Mouse (Mus musculus) heart, postnatal 0 days (tissue): ENCODE data around the gene Chmp2a. TPM values are rescaled to one million over a fixed set of nuclear protein-coding genes. Genes with fewer than 3 reads are reported as not detected.

Experiments used
- ATAC-seq: fragments of 200-750 bp; cut with Nextera tagmentation; 2 replicates; pipeline ENCODE4 v1.8.0; 2017; ENCODE audit warnings: low read depth, moderate number of reproducible peaks, moderate library complexity; ENCODE audit not compliant: insufficient read depth
- DNase-seq: peaks from one replicate; pipeline ENCODE4 v3.0.0-alpha.2; 2016; ENCODE audit warnings: low spot score
- H3K27ac ChIP-seq: fragments of 300-500 bp; sonication (generic); 2 replicates; pipeline ENCODE4 v1.5.1; 2014; ENCODE audit warnings: low read depth, mild to moderate bottlenecking
- H3K27me3 ChIP-seq: fragments of 300-500 bp; sonication (generic); 2 replicates; pipeline ENCODE4 v1.6.1; 2014; ENCODE audit warnings: low read length, mixed read lengths; ENCODE audit not compliant: control insufficient read depth, insufficient read depth
- H3K36me3 ChIP-seq: fragments of 300-500 bp; sonication (generic); replicated peaks from 2 replicates; pipeline ENCODE4 v1.6.1; 2014; ENCODE audit warnings: low read length, mixed read lengths; ENCODE audit not compliant: control insufficient read depth, insufficient read depth
- H3K4me1 ChIP-seq: fragments of 300-500 bp; sonication (generic); 2 replicates; pipeline ENCODE4 v1.6.1; 2014; ENCODE audit warnings: antibody characterized with exemption; ENCODE audit not compliant: control insufficient read depth, insufficient read depth
- H3K4me2 ChIP-seq: fragments of 300-500 bp; sonication (generic); 2 replicates; pipeline ENCODE4 v1.6.1; 2014; ENCODE audit warnings: low read depth, mild to moderate bottlenecking, low read length, moderate library complexity
- H3K4me3 ChIP-seq: fragments of 300-500 bp; sonication (generic); 2 replicates; pipeline ENCODE4 v1.5.1; 2014; ENCODE audit warnings: low read depth, low read length
- H3K9ac ChIP-seq: fragments of 300-500 bp; sonication (generic); replicated peaks from 2 replicates; pipeline ENCODE4 v1.6.1; 2014; ENCODE audit warnings: low read depth, low read length, mixed read lengths
- H3K9me3 ChIP-seq: fragments of 300-500 bp; sonication (generic); replicated peaks from 2 replicates; pipeline ENCODE4 v1.6.1; 2016; ENCODE audit warnings: low read length; ENCODE audit not compliant: control insufficient read depth
- CTCF ChIP-seq: IDR thresholded peaks from 2 replicates; pipeline ENCODE4 v1.5.1; 2016; ENCODE audit warnings: antibody characterized with exemption, control low read depth, low read depth
- EP300 ChIP-seq: IDR thresholded peaks from 2 replicates; pipeline ENCODE4 v1.6.1; 2016; ENCODE audit warnings: antibody characterized with exemption, low read depth
- WGBS: fragments of 180-500 bp; shearing (Covaris S2); extraction: QIAGEN DNeasy Blood & Tissue Kit; methylation state at CpG from one replicate; pipeline ENCODE4 v1.1.7; 2014; 5-methylcytosine and 5-hydroxymethylcytosine counted together
- polyA plus RNA-seq: library from polyadenylated mRNA; unstranded; fragments of >200 nt; fragmentation: Nextera tagmentation; extraction: Ambion mirVana; gene quantifications from 2 replicates; pipeline ENCODE4 v1.2.1, GENCODE M21; 2015
- total RNA-seq: library from RNA; depleted of rRNA; stranded (reverse); fragments of >200 nt; gene quantifications from 2 replicates; pipeline ENCODE4 v1.2.3, GENCODE M21; 2014; ENCODE audit warnings: low replicate concordance

Gene Chmp2a
- total and polyA plus RNA-seq, 2 experiments from 2014 or later: 48.2 to 181 TPM

DNA sequence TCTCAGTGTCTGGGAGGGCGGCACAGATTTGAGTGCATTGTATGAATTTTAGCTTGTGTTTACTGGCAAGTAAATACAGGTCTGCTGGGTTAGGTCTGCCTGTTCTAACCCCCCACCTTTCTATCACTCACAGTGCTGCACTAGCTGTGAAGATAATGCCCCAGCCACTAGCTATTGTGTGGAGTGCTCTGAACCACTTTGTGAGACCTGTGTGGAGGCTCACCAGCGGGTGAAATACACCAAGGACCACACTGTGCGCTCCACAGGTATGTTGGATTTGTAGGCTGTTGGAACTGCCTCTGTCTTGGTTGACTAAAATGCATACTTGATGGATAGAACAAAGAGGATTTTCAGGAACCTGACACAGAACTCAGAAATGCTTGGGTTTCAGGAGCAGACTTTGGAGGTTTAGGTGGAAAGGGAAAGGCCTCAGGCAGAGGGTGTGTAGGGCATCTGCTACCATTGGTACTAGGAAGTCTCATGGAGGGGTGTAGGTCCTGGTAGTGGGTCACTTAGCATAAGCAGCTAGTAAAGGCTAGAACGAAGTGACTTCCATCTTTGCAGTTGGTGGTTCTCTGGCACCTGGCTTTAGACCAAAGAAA, 9.0 kb downstream of the Chmp2a start:
- no peak for TF ChIP-seq EP300
- no peak for TF ChIP-seq CTCF
- peaks cover 15% of the 10 kb centered on the region for H3K4me1 ChIP-seq
- H3K9me3 ChIP-seq: no peaks in the 10 kb centered on the region
- peak overlapping the region; percentile 80 for H3K9ac ChIP-seq
- peak overlapping the region; percentile 98; the same call in 1 of the 2 replicates for H3K27ac ChIP-seq
- peaks cover 53% of the 10 kb centered on the region for H3K36me3 ChIP-seq
- H3K4me2 ChIP-seq: peak overlapping the region; percentile 93
- 31% methylated on average over 4 of the region's 4 CpGs for WGBS
- DNase-seq (no peak), ATAC-seq (no peak)
- H3K4me3 ChIP-seq: peak overlapping the region; percentile 83
- H3K27me3 ChIP-seq: no peaks in the 10 kb centered on the region

DNA sequence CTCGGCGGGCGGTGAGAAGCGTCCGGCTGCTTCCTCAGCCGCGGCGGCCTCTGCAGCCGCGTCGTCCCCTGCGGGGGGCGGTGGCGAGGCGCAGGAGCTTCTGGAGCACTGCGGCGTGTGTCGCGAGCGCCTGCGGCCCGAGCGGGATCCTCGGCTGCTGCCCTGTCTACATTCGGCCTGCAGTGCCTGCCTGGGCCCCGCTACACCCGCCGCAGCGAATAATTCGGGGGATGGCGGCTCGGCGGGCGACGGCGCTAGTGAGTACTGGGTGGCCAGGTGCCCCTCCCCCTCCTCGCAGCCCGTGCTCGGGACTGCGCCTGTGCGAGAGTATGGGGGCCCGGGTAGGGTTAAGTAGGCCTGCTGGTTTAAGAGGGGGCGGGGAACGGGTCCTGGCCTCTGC, 9.8 kb downstream of the Chmp2a start:
- Histone ChIP-seq H3K27ac (peak overlapping the region; percentile 98), H3K4me3 (peak overlapping the region; percentile 83), H3K9me3 (no peaks in the 10 kb centered on the region), H3K4me2 (peak overlapping the region; percentile 93), H3K27me3 (no peaks in the 10 kb centered on the region), H3K9ac (peak overlapping the region; percentile 80), H3K4me1 (peaks cover 15% of the 10 kb centered on the region), H3K36me3 (peaks cover 45% of the 10 kb centered on the region)
- DNase-seq: peak; percentile 61
- 0% methylated on average over 44 of the region's 44 CpGs for WGBS
- peak; percentile 68 for ATAC-seq
- no peak for TF ChIP-seq EP300
- TF ChIP-seq CTCF: peak; percentile 16; the same call in 1 of the 2 replicates

DNA sequence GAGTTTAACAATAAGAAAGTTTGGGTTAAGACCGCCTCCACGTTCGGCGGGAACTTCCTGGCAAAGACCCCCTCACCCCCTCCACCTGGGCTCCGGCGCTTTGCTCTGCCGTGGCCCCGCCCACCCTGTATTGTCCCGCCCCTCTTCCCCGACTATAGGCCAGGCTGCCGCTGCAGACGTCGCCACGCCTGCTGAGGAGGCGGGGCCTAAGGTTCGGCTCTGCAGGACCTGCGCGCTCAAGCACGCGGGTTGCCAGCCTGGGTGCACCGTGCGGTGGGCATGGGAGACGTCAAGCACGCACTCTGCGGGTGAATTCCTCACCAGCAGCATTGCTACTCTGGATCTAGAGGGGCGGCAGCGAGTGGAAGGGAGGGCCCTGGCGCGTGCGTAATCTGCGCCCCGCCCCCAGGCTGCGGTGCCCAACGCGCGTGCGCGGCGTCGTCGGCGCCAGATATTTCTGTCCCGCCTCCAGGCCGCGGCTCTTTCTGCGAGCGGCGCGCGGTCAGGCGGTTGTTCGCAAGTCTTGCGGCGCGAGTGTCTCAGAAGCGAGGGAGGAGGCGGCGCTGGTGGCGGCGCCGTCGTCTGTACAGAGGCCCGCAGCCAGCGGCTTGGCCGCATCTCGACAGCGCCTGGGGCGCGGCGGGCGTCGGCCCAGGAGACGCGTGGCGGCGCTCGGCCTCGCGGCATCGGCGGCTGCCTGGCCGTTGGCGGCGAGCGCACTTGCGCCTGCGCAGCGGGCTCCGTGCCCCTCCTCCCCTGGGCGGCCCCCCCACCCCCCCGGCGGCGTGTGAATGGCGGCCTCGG, 10.5 kb downstream of the Chmp2a start:
- Histone ChIP-seq H3K4me2 (peak overlapping the region; percentile 93), H3K4me3 (peak overlapping the region; percentile 83), H3K4me1 (peaks cover 15% of the 10 kb centered on the region), H3K27ac (peak overlapping the region; percentile 98), H3K9me3 (no peaks in the 10 kb centered on the region), H3K36me3 (peaks cover 38% of the 10 kb centered on the region), H3K27me3 (no peaks in the 10 kb centered on the region), H3K9ac (peak overlapping the region; percentile 80)
- ATAC-seq (peak; percentile 83), DNase-seq (peak; percentile 90)
- under 1% methylated on average over 91 of the region's 95 CpGs for WGBS
- TF ChIP-seq CTCF (no peak; the same call in 1 of the 2 replicates), EP300 (0 out of 2 replicates have a peak, but pooled peaks have one; percentile 20)

DNA sequence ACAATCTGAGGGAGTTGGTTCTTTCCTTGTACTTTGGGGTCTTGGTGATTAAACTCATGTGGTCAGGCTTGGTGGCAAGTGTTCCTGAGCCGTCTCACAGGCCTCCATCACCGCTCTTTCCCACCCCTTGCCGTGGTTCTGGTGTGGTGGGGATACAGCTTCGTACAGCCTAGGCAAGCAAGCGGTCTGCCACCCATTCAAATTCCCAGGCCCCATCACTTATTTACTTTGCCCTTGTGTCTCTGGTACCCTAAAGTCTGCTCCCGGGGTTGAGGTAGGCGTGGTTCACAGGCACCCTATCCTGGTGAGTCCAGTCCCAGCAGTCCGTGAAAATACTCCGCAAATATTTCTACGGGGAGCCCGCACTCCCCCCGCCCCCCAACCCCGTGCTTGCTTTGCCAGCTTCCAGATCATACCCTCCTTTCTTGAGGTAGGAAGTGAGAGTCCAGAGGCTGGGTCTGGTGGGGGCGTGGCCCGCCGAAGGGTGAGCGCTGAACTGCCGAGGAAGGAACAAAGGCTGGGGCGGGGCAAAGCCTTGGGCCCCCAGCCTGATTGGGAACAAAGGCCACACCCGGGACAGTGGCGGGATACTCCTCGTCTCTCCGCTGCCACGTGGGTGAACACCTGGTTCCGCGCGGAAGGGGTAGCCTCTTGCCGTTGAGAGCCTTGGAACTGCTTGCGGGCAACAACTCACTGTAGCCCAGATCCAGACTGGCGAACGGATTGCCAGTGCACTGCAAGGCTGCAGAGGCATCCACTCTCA, 11.7 kb downstream of the Chmp2a start:
- DNase-seq: peak; percentile 67
- Histone ChIP-seq H3K4me3 (peak overlapping the region; percentile 83), H3K27me3 (no peaks in the 10 kb centered on the region), H3K4me1 (peaks cover 15% of the 10 kb centered on the region), H3K9ac (peak overlapping the region; percentile 80), H3K36me3 (peaks cover 26% of the 10 kb centered on the region), H3K4me2 (peak overlapping the region; percentile 93), H3K9me3 (no peaks in the 10 kb centered on the region), H3K27ac (peak overlapping the region; percentile 98)
- TF ChIP-seq EP300 (no peak), CTCF (no peak)
- ATAC-seq: peak; percentile 21
- WGBS: 6% methylated on average over 31 of the region's 31 CpGs

DNA sequence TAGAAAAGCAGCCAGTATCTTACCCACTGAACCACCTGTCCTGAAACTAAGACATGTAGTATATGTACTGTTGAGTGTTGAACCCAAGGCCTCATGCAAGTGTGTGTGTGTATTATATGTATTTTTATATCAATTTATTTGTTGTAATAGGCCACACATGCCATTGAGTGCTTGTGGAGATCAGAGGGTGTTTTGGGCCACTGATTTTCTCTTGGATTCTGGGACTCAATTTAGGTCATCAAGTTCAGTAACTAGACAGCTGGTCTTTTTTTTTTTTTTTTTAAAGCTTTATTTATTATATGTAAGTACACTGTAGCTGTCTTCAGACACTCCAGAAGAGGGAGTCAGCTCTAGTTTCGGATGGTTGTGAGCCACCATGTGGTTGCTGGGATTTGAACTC, 19.4 kb downstream of the Chmp2a start:
- Histone ChIP-seq H3K9ac (no peak overlapping the region), H3K36me3 (no peaks in the 10 kb centered on the region), H3K9me3 (no peaks in the 10 kb centered on the region), H3K4me1 (peaks cover 6% of the 10 kb centered on the region), H3K27ac (no peak overlapping the region), H3K27me3 (no peaks in the 10 kb centered on the region), H3K4me3 (no peak overlapping the region), H3K4me2 (no peak overlapping the region)
- no peak for DNase-seq
- no peak for TF ChIP-seq CTCF
- WGBS: 77% methylated on average over 1 of the region's 1 CpGs
- no peak for ATAC-seq
